Mouse (Mus musculus) cerebellum, adult 2 months (tissue): ENCODE results near the gene Exoc3l. TPM values are rescaled to one million over a fixed set of nuclear protein-coding genes. Genes with fewer than 3 reads are reported as not detected.

Source experiments
- DNase-seq, 2 experiments: peaks; one replicate each; pipeline ENCODE4 v3.0.0; 2021
- H3K27ac ChIP-seq: fragments of 200-500 bp; 2 replicates; pipeline ENCODE4 v1.5.1; 2012; ENCODE audit warnings: low read length, control low read depth, inconsistent platforms; ENCODE audit not compliant: insufficient read depth
- H3K27me3 ChIP-seq: fragments of 200-500 bp; 2 replicates; pipeline ENCODE4 v1.6.1; 2012; ENCODE audit warnings: inconsistent platforms, mild to moderate bottlenecking, low read length, moderate library complexity; ENCODE audit not compliant: control insufficient read depth, insufficient read depth
- H3K4me1 ChIP-seq: fragments of 200-500 bp; 2 replicates; pipeline ENCODE4 v1.6.1; 2011; ENCODE audit warnings: low read length; ENCODE audit not compliant: control insufficient read depth, insufficient read depth
- H3K4me3 ChIP-seq: fragments of 200-500 bp; replicated peaks from 2 replicates; pipeline ENCODE3; 2011; ENCODE audit warnings: mild to moderate bottlenecking, low read depth, low read length, control low read depth; ENCODE audit not compliant: insufficient read depth
- CTCF ChIP-seq: fragments of 200-500 bp; IDR thresholded peaks from 2 replicates; pipeline ENCODE4 v1.5.1; 2011; ENCODE audit warnings: low read depth, mild to moderate bottlenecking, control low read depth, low read length, moderate library complexity, borderline replicate concordance; ENCODE audit not compliant: insufficient read depth
- POLR2A ChIP-seq: fragments of 200-500 bp; IDR thresholded peaks from 2 replicates; pipeline ENCODE4 v1.6.1; 2011; ENCODE audit warnings: low read length, control low read depth, borderline replicate concordance; ENCODE audit not compliant: insufficient read depth
- WGBS: fragments of 180-500 bp; shearing (Covaris S2); methylation state at CpG from one replicate; pipeline ENCODE4 v1.1.7; 2018; 5-methylcytosine and 5-hydroxymethylcytosine counted together
- polyA plus RNA-seq: library from polyadenylated mRNA; depleted of rRNA; stranded (reverse); fragments of >200 nt; gene quantifications from 2 replicates; pipeline ENCODE4 v1.2.3, GENCODE M21; 2012

Gene Exoc3l
- polyA plus RNA-seq, 1 experiment: 17.0 TPM

DNA sequence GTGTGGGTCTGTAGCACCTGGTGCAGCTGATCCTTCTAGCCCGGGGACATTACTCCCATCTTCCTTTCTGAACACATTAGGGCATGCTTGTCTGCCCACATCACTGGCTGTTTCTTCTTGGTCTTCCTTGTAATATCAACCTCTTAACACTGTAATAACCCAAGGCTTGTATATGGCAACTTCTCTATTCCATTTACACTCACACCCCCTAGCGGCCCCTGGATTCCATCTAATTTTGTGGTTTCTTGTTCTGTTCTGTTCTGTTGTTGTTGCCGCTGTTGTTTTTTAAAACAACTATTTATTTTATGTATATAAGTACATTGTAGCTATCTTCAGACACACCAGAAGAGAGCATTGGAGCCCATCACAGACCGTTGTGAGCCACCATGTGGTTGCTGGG, 9.0 kb downstream of the Exoc3l start:
- no peak overlapping the region for H3K27ac ChIP-seq
- 81% methylated on average over 4 of the region's 4 CpGs for WGBS
- no peaks in the 10 kb centered on the region for H3K27me3 ChIP-seq
- peaks cover 11% of the 10 kb centered on the region for H3K4me1 ChIP-seq
- TF ChIP-seq POLR2A (no peak), CTCF (no peak)
- no peak for DNase-seq
- H3K4me3 ChIP-seq: no peak overlapping the region

DNA sequence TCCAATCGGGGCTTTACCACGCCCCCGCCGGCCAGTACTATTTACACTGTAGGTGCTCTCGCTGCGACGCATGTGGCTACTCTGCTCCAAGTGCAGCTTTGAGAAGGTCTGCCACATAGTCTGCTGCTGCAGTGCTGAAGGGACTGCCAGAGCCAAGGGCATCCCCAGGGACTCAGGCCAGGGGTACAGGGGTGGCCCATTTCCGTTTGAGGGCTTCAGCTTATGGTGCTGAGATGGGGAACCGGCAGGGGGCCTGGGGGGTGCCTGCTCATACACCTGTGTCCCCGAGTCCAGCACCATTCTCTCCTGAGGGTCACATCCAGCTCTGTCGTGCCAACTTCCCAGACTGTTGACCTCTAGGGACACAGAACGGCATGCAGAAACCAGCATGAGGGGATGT, 10.4 kb downstream of the Exoc3l start:
- 45% methylated on average over 12 of the region's 12 CpGs for WGBS
- peaks cover 11% of the 10 kb centered on the region for H3K4me1 ChIP-seq
- no peak for DNase-seq

DNA sequence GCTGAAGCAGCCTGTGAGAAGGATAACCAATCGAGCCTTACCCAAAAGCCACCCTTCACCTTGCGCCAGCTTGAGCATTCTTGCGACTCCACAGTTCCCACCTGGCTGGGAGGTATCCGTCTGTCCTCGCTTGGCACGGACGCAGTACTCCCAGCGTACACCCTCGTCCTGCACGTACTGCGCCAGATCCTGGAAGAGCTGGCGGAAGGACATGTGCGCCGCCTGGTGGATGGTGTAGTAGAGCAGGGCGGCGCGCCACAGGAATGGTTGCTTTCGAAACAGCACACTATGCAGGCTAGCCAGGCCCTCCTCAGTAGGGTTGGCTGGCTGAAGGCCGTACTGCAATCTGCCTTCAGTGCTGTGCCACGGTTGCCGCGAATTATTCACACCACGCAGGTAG, 12.8 kb downstream of the Exoc3l start:
- Histone ChIP-seq H3K4me1 (peaks cover 9% of the 10 kb centered on the region), H3K27ac (no peak overlapping the region), H3K4me3 (peak overlapping the region; percentile 13), H3K27me3 (no peaks in the 10 kb centered on the region)
- 20% methylated on average over 23 of the region's 23 CpGs for WGBS
- TF ChIP-seq CTCF (peak; percentile 73), POLR2A (no peak)
- DNase-seq: peak; percentile 60 to 65

More for the DNA sequence above, 10.4 kb downstream of the Exoc3l start:
- Histone ChIP-seq H3K27me3 (no peaks in the 10 kb centered on the region), H3K4me3 (no peak overlapping the region), H3K27ac (no peak overlapping the region)
- TF ChIP-seq CTCF (no peak), POLR2A (no peak)

DNA sequence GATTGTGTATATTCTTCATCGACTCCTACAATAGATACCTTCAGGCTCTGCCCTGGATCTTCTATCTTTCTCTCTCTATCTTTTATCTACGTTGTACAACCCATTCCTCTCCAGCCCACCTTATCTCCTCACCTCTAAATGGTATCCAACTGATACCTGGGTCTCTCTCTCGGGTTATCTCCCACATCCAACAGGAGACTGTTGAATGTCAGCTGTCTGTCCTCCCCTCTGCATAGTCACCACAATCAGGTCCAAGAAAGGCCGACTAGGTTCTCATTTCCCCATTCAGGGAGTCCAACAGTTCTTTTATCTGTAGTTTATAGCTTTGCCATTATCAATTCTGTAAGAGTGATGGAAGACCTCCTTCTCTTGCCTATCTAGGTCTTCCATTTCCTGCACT, 13.7 kb downstream of the Exoc3l start:
- Histone ChIP-seq H3K27ac (no peak overlapping the region), H3K27me3 (no peaks in the 10 kb centered on the region), H3K4me3 (no peak overlapping the region), H3K4me1 (peaks cover 9% of the 10 kb centered on the region)
- no peak for TF ChIP-seq CTCF
- no peak for TF ChIP-seq POLR2A
- DNase-seq: no peak
- WGBS: 94% methylated on average over 4 of the region's 4 CpGs

DNA sequence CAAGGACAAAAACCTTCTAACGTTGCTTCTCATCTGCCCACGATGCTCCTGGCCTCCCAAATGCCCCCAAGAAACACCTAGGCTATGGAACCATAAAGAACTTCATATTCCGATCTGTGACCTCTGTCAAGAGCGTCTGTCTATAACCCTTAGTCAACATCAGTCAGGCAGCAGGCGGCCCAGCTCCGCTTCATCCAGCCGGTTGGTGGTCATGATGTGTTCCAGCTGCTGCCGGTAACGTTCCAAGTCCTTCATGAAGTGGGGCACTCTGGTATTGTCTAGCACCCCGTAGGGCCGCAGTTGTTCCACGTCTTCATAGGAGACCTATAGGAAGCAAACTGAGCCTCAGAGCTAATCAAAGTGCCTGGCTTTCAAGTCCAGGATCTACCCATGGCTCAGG, 14.1 kb downstream of the Exoc3l start:
- Histone ChIP-seq H3K4me3 (no peak overlapping the region), H3K4me1 (peaks cover 9% of the 10 kb centered on the region), H3K27ac (no peak overlapping the region), H3K27me3 (no peaks in the 10 kb centered on the region)
- no peak for DNase-seq
- TF ChIP-seq CTCF (no peak), POLR2A (no peak)
- 89% methylated on average over 12 of the region's 12 CpGs for WGBS

DNA sequence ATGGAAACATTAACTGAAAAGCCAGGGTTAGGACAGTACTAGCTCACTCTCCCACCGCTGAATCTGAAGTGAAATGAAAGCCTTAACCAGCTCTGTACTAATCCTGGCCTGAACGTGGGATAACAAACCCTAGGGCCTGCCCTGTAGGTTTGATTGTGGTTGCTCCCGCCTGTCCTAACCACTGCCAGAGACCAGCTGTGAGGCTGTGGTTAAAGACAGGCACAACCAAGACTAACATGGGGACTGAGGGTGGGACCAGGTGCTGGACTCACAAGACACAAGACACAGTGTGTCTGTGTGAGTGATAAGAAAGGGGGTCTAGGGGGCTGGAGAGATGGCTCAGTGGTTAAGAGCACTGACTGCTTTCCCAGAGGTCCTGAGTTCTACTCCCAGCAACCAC, 15.3 kb downstream of the Exoc3l start:
- H3K4me3 ChIP-seq: no peak overlapping the region
- TF ChIP-seq POLR2A: no peak
- no peak for TF ChIP-seq CTCF
- H3K4me1 ChIP-seq: peaks cover 9% of the 10 kb centered on the region
- H3K27me3 ChIP-seq: no peaks in the 10 kb centered on the region; the same call in 1 of the 2 replicates
- no peak overlapping the region for H3K27ac ChIP-seq
- no peak for DNase-seq
- WGBS: 78% methylated on average over 3 of the region's 3 CpGs

DNA sequence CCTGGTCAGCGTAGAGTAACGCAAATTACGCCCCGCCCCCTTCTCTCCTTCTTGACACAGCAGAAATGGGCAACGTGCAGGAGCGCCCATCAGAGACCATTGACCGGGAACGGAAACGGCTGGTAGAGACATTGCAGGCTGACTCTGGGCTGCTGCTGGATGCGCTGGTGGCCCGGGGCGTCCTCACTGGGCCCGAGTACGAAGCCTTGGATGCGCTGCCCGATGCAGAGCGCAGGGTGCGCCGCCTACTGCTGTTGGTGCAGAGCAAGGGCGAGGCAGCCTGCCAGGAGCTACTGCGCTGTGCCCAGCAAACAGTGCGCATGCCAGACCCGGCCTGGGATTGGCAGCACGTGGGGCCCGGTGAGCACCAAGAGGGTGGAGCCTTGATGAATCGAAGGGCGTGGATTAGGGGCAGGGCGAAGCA, 17.0 kb downstream of the Exoc3l start:
- peaks cover 9% of the 10 kb centered on the region for H3K4me1 ChIP-seq
- no peaks in the 10 kb centered on the region; the same call in 1 of the 2 replicates for H3K27me3 ChIP-seq
- H3K27ac ChIP-seq: no peak overlapping the region
- WGBS: 2% methylated on average over 28 of the region's 28 CpGs
- peak; percentile 94 for DNase-seq
- H3K4me3 ChIP-seq: peak overlapping the region; percentile 57
- TF ChIP-seq POLR2A (peak; percentile 27; the same call in 1 of the 2 replicates), CTCF (no peak; the same call in 1 of the 2 replicates)

DNA sequence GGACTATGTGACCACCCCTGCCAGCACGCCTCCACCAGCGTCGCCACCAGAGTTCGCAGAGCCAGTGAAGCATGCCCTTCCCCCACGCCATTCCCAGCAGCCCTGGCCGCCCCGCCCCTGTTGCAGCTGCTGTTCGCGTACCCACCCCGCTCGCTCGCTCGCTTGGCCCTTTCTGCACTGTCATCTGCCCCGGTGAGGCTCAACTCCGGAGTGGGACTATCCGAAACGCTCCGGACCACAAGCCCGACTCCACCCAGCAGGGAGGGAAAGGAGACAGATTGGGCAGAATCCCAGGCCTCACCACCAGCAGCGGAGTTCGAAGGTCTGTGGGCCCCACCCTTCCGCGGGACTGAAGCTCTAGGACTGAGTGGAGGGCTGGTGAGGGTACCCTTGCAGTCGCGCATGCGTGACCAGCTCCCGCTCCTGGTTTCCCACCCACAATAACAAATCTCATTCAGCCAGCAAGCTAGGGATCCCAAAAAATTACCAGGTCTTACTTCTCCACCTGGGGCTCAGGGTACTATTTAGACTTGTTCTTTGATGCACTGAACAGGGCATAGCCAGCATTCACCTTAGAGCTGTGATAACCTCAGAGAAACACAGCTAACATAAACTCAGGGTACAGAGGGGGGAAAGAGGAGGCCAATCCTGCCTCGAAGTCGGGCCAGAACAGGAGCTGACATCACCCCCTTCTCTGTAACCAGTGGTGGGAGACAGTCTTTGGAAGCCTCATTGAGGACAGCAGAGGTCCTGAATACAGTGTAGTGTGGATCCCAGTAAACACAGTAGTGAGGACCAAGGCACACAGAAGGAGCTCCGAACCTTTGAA, 19.4 kb downstream of the Exoc3l start:
- no peak for DNase-seq
- no peak overlapping the region for H3K27ac ChIP-seq
- TF ChIP-seq POLR2A (no peak), CTCF (no peak)
- 14% methylated on average over 30 of the region's 30 CpGs for WGBS
- peak overlapping the region; percentile 24 for H3K4me3 ChIP-seq
- peaks cover 3% of the 10 kb centered on the region for H3K4me1 ChIP-seq
- no peaks in the 10 kb centered on the region; the same call in 1 of the 2 replicates for H3K27me3 ChIP-seq
